Mouse (Mus musculus): ENCODE results near the gene Gm10436.
"Not testable (repeated sequence)": the region's sequence is repeated elsewhere in the genome, so short reads cannot be mapped to it uniquely, and the experiment has no call there.

GRCm38 (mm10) chr12:88218059-88218458 is 36.2 kb upstream of the Gm10436 start:
- not testable (repeated sequence) for TF ChIP-seq CTCF (IDR thresholded peaks at IDR 0.05; ENCODE audit: low read depth, low read length); GATA1 (IDR thresholded peaks at IDR 0.05; ENCODE audit: borderline replicate concordance, low read length); POLR2AphosphoS5 (IDR thresholded peaks at IDR 0.05; ENCODE audit: insufficient replicate concordance, low read depth, low read length); GATA2 (IDR thresholded peaks at IDR 0.05; ENCODE audit: borderline replicate concordance, low read depth, low read length)
- peak; percentile 74 for TF ChIP-seq TAL1 (conservative IDR thresholded peaks at IDR 0.05; ENCODE audit: low read depth, low read length)
